ENCODE assay signal across 7 mouse cellular contexts in the genomic region with DNA sequence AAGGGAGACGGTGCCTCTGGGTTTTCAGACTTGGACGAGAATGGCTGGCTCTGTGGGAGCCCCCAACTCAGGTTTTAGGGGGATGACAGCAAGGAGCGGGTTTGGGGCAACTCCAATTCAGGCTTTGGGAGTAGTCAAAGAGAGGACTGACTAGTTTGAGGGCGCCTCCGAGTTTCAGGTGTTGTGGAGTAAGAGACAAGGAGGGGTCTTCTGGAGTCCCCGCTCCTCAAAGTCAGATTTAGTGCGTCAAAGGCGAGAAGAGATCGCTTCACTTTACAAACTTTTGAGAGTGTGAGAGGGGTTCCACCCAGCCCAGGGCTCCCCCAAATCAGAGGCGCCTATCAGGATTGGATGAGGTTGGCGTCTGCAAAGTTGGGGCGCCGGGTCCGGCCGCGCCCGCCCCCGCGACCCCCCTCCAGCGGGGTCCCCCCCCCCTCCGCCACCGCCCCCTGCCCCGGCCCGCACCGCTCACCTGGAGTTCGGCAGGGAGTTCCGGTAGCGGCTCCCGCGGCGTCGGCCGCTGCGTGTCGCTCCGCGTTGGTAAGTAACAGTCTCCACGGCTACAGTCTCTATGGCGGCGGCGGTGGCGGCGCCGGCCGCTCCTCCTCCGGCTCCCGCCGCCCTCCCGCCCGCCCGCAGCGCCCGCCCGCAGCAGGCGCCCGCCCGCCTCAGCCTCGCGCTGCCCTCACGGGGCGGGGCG. TPM values are rescaled to one million over a fixed set of nuclear protein-coding genes. Genes with fewer than 3 reads are reported as not detected.
DNase-seq lines count a peak whose midpoint lies in the region; ATAC-seq and TF ChIP-seq lines count a peak whose summit lies in the region.

Gene Rfx2, minus strand, starts transcription at position 603 of the 700 bp plus-strand sequence.

- H3K36me3 ChIP-seq in lung, postnatal 0 days (ENCODE audit: insufficient read depth, low read length) = no peaks in the 10 kb centered on the region
- H3K36me3 ChIP-seq in hindbrain, embryonic 12.5 days = no peaks in the 10 kb centered on the region
- no peaks in the 10 kb centered on the region for H3K36me3 ChIP-seq in midbrain, embryonic 14.5 days (ENCODE audit: control insufficient read depth, insufficient read depth, low read length)

- no peak for TF ChIP-seq CTCF in lung, postnatal 0 days (IDR thresholded peaks at IDR 0.05)

- no peak for TF ChIP-seq EP300 in lung, postnatal 0 days (IDR thresholded peaks at IDR 0.05)

- 0 out of 2 replicates have a peak within 1 kb of the TSS, but pooled peaks have one; percentile 14 for H3K27ac ChIP-seq in lung, postnatal 0 days (ENCODE audit: low read length)
- peak within 1 kb of the TSS; percentile 41; the same call in 1 of the 2 replicates for H3K27ac ChIP-seq in hindbrain, embryonic 12.5 days
- no peak within 1 kb of the TSS for H3K27ac ChIP-seq in midbrain, embryonic 14.5 days (replicated peaks; ENCODE audit: low read depth, low read length)

- H3K4me3 ChIP-seq in lung, postnatal 0 days (ENCODE audit: low read depth, low read length) = peak within 1 kb of the TSS; percentile 69
- peak within 1 kb of the TSS; percentile 68 for H3K4me3 ChIP-seq in hindbrain, embryonic 12.5 days
- H3K4me3 ChIP-seq in midbrain, embryonic 14.5 days (replicated peaks; ENCODE audit: low read depth, low read length) = peak within 1 kb of the TSS; percentile 58

- no peaks in the 10 kb centered on the region for H3K27me3 ChIP-seq in lung, postnatal 0 days (replicated peaks; ENCODE audit: insufficient read depth, low read length)
- H3K27me3 ChIP-seq in hindbrain, embryonic 12.5 days = peaks cover 29% of the 10 kb centered on the region
- peaks cover 13% of the 10 kb centered on the region; the same call in 1 of the 2 replicates for H3K27me3 ChIP-seq in midbrain, embryonic 14.5 days (ENCODE audit: control insufficient read depth, insufficient read depth, low read length)

- H3K9ac ChIP-seq in lung, postnatal 0 days (replicated peaks; ENCODE audit: low read depth) = peak within 1 kb of the TSS; percentile 26
- H3K9ac ChIP-seq in hindbrain, embryonic 12.5 days = peak within 1 kb of the TSS; percentile 60
- peak within 1 kb of the TSS; percentile 39; the same call in 1 of the 2 replicates for H3K9ac ChIP-seq in midbrain, embryonic 14.5 days (replicated peaks; ENCODE audit: low read length)

- no peak for DNase-seq in lung, postnatal 0 days (ENCODE audit: low spot score)
- DNase-seq in lung, postnatal 4 days = no peak
- DNase-seq in cerebellum, postnatal 10 days = peak; percentile 32 to 38
- DNase-seq in midbrain, embryonic 14.5 days = peak; percentile 21
- DNase-seq in right cerebral cortex, postnatal 10 days (ENCODE audit: low spot score in 2 of 2) = no peak
- DNase-seq in adipocyte (ENCODE audit: low spot score) = no peak

- peaks cover 5% of the 10 kb centered on the region; the same call in 1 of the 2 replicates for H3K4me1 ChIP-seq in lung, postnatal 0 days (ENCODE audit: insufficient read depth, low read depth, low read length)
- H3K4me1 ChIP-seq in hindbrain, embryonic 12.5 days = peaks cover 12% of the 10 kb centered on the region
- H3K4me1 ChIP-seq in midbrain, embryonic 14.5 days (ENCODE audit: control insufficient read depth, insufficient read depth, low read length) = peaks cover 11% of the 10 kb centered on the region; the same call in 1 of the 2 replicates

- ATAC-seq in lung, postnatal 0 days = no peak
- ATAC-seq in hindbrain, embryonic 12.5 days (ENCODE audit: low FRiP score) = no peak
- ATAC-seq in midbrain, embryonic 14.5 days (ENCODE audit: low FRiP score, low TSS enrichment) = no peak

- H3K4me2 ChIP-seq in lung, postnatal 0 days (replicated peaks; ENCODE audit: low read depth, low read length) = peak within 1 kb of the TSS; percentile 88
- H3K4me2 ChIP-seq in hindbrain, embryonic 12.5 days (replicated peaks) = peak within 1 kb of the TSS; percentile 77
- peak within 1 kb of the TSS; percentile 78 for H3K4me2 ChIP-seq in midbrain, embryonic 14.5 days (ENCODE audit: low read length)

- H3K9me3 ChIP-seq in lung, postnatal 0 days (ENCODE audit: low read length) = no peaks in the 10 kb centered on the region
- H3K9me3 ChIP-seq in hindbrain, embryonic 12.5 days (replicated peaks) = no peaks in the 10 kb centered on the region
- H3K9me3 ChIP-seq in midbrain, embryonic 14.5 days (ENCODE audit: control insufficient read depth, low read length) = no peaks in the 10 kb centered on the region

- 2% methylated on average over 18 of the region's 62 CpGs for WGBS in lung, postnatal 0 days
- WGBS in hindbrain, embryonic 12.5 days = 0% methylated on average over 40 of the region's 62 CpGs
- under 1% methylated on average over 62 of the region's 62 CpGs for WGBS in midbrain, embryonic 14.5 days

RNA-seq across cellular contexts. Expression of gene Rfx2, which starts in this region (rescaled TPM):
- 5.9 and 6.6 TPM in 2 replicates for polyA plus RNA-seq in lung, postnatal 0 days (2015; fragmentation: Nextera tagmentation; extraction: Ambion mirVana)
- 8.7 and 10.2 TPM in 2 replicates for polyA plus RNA-seq in hindbrain, embryonic 12.5 days (2016; fragmentation: Nextera tagmentation; extraction: Ambion mirVana)
- 2.2 and 4.1 TPM in 2 replicates for polyA plus RNA-seq in midbrain, embryonic 14.5 days (2014; fragmentation: Nextera tagmentation; extraction: Ambion mirVana)

Comparison
In these comparisons a context has a peak if more than half of its experiments do, and no peak if none do; other contexts are left out.
1. DNase-seq: peak in cerebellum, postnatal 10 days (2 of 2) and midbrain, embryonic 14.5 days (single experiment); none in lung, postnatal 0 days (single experiment), lung, postnatal 4 days (0 of 2), right cerebral cortex, postnatal 10 days (0 of 2) and adipocyte (single experiment).
2. Peak in every context shown above with its lines, with median percentiles within 50 percentile points of each other: H3K4me2 ChIP-seq, H3K4me3 ChIP-seq and H3K9ac ChIP-seq.